Mouse (Mus musculus): ENCODE measurements around the gene Chrm1. TPM values are rescaled to one million over a fixed set of nuclear protein-coding genes. Genes with fewer than 3 reads are reported as not detected.
A peak's percentile ranks its signal among the peaks of the same experiment; 100 is the strongest.

Chrm1 gene
- polyA plus RNA-seq, 1 experiment from 2014 or later = 0.06 TPM

- Histone ChIP-seq H3K4me1 (ENCODE audit: control insufficient read depth, insufficient read depth, low read length) (0 out of 2 replicates have a peak, but pooled peaks cover under 1% of the 10 kb centered on the region), H3K36me3 (replicated peaks; ENCODE audit: control insufficient read depth, insufficient read depth, low read depth, low read length) (peaks cover 12% of the 10 kb centered on the region), H3K27me3 (ENCODE audit: control insufficient read depth, insufficient read depth, low read length) (no peaks in the 10 kb centered on the region), H3K9ac (replicated peaks; ENCODE audit: low read length) (no peak overlapping the region), H3K4me3 (ENCODE audit: low read depth, low read length) (no peak overlapping the region), H3K4me2 (ENCODE audit: low read depth, low read length) (no peak overlapping the region), H3K9me3 (replicated peaks; ENCODE audit: control insufficient read depth, low read length) (no peaks in the 10 kb centered on the region), H3K27ac (replicated peaks; ENCODE audit: low read depth, low read length) (no peak overlapping the region)
- WGBS = 92% methylated on average over 7 of the region's 7 CpGs
- DNase-seq (ENCODE audit: low spot score) = no peak
- ATAC-seq (replicated peaks; ENCODE audit: insufficient number of reproducible peaks, low FRiP score, low TSS enrichment, low read depth) = no peak
Observed at GRCm38 (mm10) chr19:8706930-8707329, 43.3 kb downstream of the Chrm1 start.

GRCm38 (mm10) chr19:8708954-8709353 is 45.4 kb downstream of the Chrm1 start:
- Histone ChIP-seq H3K36me3 (replicated peaks; ENCODE audit: control insufficient read depth, insufficient read depth, low read depth, low read length) (peaks cover 12% of the 10 kb centered on the region), H3K27me3 (ENCODE audit: control insufficient read depth, insufficient read depth, low read length) (no peaks in the 10 kb centered on the region), H3K4me3 (ENCODE audit: low read depth, low read length) (no peak overlapping the region), H3K4me2 (ENCODE audit: low read depth, low read length) (no peak overlapping the region), H3K9me3 (replicated peaks; ENCODE audit: control insufficient read depth, low read length) (no peaks in the 10 kb centered on the region), H3K4me1 (ENCODE audit: control insufficient read depth, insufficient read depth, low read length) (0 out of 2 replicates have a peak, but pooled peaks cover 3% of the 10 kb centered on the region), H3K27ac (replicated peaks; ENCODE audit: low read depth, low read length) (no peak overlapping the region), H3K9ac (replicated peaks; ENCODE audit: low read length) (no peak overlapping the region)
- DNase-seq (ENCODE audit: low spot score) = no peak
- no peak for ATAC-seq (replicated peaks; ENCODE audit: insufficient number of reproducible peaks, low FRiP score, low TSS enrichment, low read depth)
- WGBS = 97% methylated on average over 8 of the region's 8 CpGs

GRCm38 (mm10) chr19:8710057-8710456 is 46.5 kb downstream of the Chrm1 start:
- Histone ChIP-seq H3K27me3 (ENCODE audit: control insufficient read depth, insufficient read depth, low read length) (no peaks in the 10 kb centered on the region), H3K36me3 (replicated peaks; ENCODE audit: control insufficient read depth, insufficient read depth, low read depth, low read length) (peaks cover 12% of the 10 kb centered on the region), H3K27ac (replicated peaks; ENCODE audit: low read depth, low read length) (no peak overlapping the region), H3K9me3 (replicated peaks; ENCODE audit: control insufficient read depth, low read length) (no peaks in the 10 kb centered on the region), H3K4me1 (ENCODE audit: control insufficient read depth, insufficient read depth, low read length) (0 out of 2 replicates have a peak, but pooled peaks cover 3% of the 10 kb centered on the region), H3K9ac (replicated peaks; ENCODE audit: low read length) (no peak overlapping the region), H3K4me2 (ENCODE audit: low read depth, low read length) (no peak overlapping the region), H3K4me3 (ENCODE audit: low read depth, low read length) (no peak overlapping the region)
- ATAC-seq (replicated peaks; ENCODE audit: insufficient number of reproducible peaks, low FRiP score, low TSS enrichment, low read depth) (no peak), DNase-seq (ENCODE audit: low spot score) (no peak)
- 83% methylated on average over 2 of the region's 2 CpGs for WGBS

- Histone ChIP-seq H3K4me1 (ENCODE audit: control insufficient read depth, insufficient read depth, low read length) (0 out of 2 replicates have a peak, but pooled peaks cover 3% of the 10 kb centered on the region), H3K9me3 (replicated peaks; ENCODE audit: control insufficient read depth, low read length) (no peaks in the 10 kb centered on the region), H3K27ac (replicated peaks; ENCODE audit: low read depth, low read length) (no peak overlapping the region), H3K4me2 (ENCODE audit: low read depth, low read length) (peak overlapping the region; percentile 65), H3K27me3 (ENCODE audit: control insufficient read depth, insufficient read depth, low read length) (no peaks in the 10 kb centered on the region), H3K36me3 (replicated peaks; ENCODE audit: control insufficient read depth, insufficient read depth, low read depth, low read length) (peaks cover 12% of the 10 kb centered on the region), H3K4me3 (ENCODE audit: low read depth, low read length) (peak overlapping the region; percentile 80; the same call in 1 of the 2 replicates), H3K9ac (replicated peaks; ENCODE audit: low read length) (peak overlapping the region; percentile 90)
- WGBS = 83% methylated on average over 4 of the region's 4 CpGs
- ATAC-seq (replicated peaks; ENCODE audit: insufficient number of reproducible peaks, low FRiP score, low TSS enrichment, low read depth) (no peak), DNase-seq (ENCODE audit: low spot score) (no peak)
Observed at GRCm38 (mm10) chr19:8711506-8711905, 47.9 kb downstream of the Chrm1 start.

- Histone ChIP-seq H3K27me3 (ENCODE audit: control insufficient read depth, insufficient read depth, low read length) (no peaks in the 10 kb centered on the region), H3K36me3 (replicated peaks; ENCODE audit: control insufficient read depth, insufficient read depth, low read depth, low read length) (peaks cover 12% of the 10 kb centered on the region), H3K9ac (replicated peaks; ENCODE audit: low read length) (peak overlapping the region; percentile 90), H3K27ac (replicated peaks; ENCODE audit: low read depth, low read length) (peak overlapping the region; percentile 83), H3K9me3 (replicated peaks; ENCODE audit: control insufficient read depth, low read length) (no peaks in the 10 kb centered on the region), H3K4me2 (ENCODE audit: low read depth, low read length) (peak overlapping the region; percentile 65), H3K4me1 (ENCODE audit: control insufficient read depth, insufficient read depth, low read length) (0 out of 2 replicates have a peak, but pooled peaks cover 3% of the 10 kb centered on the region), H3K4me3 (ENCODE audit: low read depth, low read length) (peak overlapping the region; percentile 80)
- ATAC-seq (replicated peaks; ENCODE audit: insufficient number of reproducible peaks, low FRiP score, low TSS enrichment, low read depth) = no peak
- 59% methylated on average over 10 of the region's 10 CpGs for WGBS
- no peak for DNase-seq (ENCODE audit: low spot score)
Observed at GRCm38 (mm10) chr19:8711949-8712869, 48.6 kb downstream of the Chrm1 start.

GRCm38 (mm10) chr19:8712870-8713305 is 49.3 kb downstream of the Chrm1 start:
- Histone ChIP-seq H3K36me3 (replicated peaks; ENCODE audit: control insufficient read depth, insufficient read depth, low read depth, low read length) (peaks cover 8% of the 10 kb centered on the region), H3K27ac (replicated peaks; ENCODE audit: low read depth, low read length) (peak overlapping the region; percentile 83), H3K4me3 (ENCODE audit: low read depth, low read length) (peak overlapping the region; percentile 80), H3K27me3 (ENCODE audit: control insufficient read depth, insufficient read depth, low read length) (no peaks in the 10 kb centered on the region), H3K4me1 (ENCODE audit: control insufficient read depth, insufficient read depth, low read length) (0 out of 2 replicates have a peak, but pooled peaks cover 3% of the 10 kb centered on the region), H3K4me2 (ENCODE audit: low read depth, low read length) (peak overlapping the region; percentile 65), H3K9ac (replicated peaks; ENCODE audit: low read length) (peak overlapping the region; percentile 90), H3K9me3 (replicated peaks; ENCODE audit: control insufficient read depth, low read length) (no peaks in the 10 kb centered on the region)
- DNase-seq (ENCODE audit: low spot score) (peak; percentile 89), ATAC-seq (replicated peaks; ENCODE audit: insufficient number of reproducible peaks, low FRiP score, low TSS enrichment, low read depth) (peak; percentile 65)
- under 1% methylated on average over 13 of the region's 13 CpGs for WGBS

- WGBS = under 1% methylated on average over 50 of the region's 51 CpGs
Observed at GRCm38 (mm10) chr19:8713306-8713996, 49.9 kb downstream of the Chrm1 start.

More at GRCm38 (mm10) chr19:8713306-8713996, 49.9 kb downstream of the Chrm1 start:
- 0 out of 2 replicates have a peak, but pooled peaks cover 3% of the 10 kb centered on the region for H3K4me1 ChIP-seq (ENCODE audit: control insufficient read depth, insufficient read depth, low read length)
- no peaks in the 10 kb centered on the region for H3K9me3 ChIP-seq (replicated peaks; ENCODE audit: control insufficient read depth, low read length)
- H3K4me3 ChIP-seq (ENCODE audit: low read depth, low read length) = peak overlapping the region; percentile 80
- H3K36me3 ChIP-seq (replicated peaks; ENCODE audit: control insufficient read depth, insufficient read depth, low read depth, low read length) = peaks cover 7% of the 10 kb centered on the region
- peak overlapping the region; percentile 65 for H3K4me2 ChIP-seq (ENCODE audit: low read depth, low read length)
- no peaks in the 10 kb centered on the region for H3K27me3 ChIP-seq (ENCODE audit: control insufficient read depth, insufficient read depth, low read length)
- DNase-seq (ENCODE audit: low spot score) = peak; percentile 90
- peak overlapping the region; percentile 90 for H3K9ac ChIP-seq (replicated peaks; ENCODE audit: low read length)
- peak overlapping the region; percentile 83 for H3K27ac ChIP-seq (replicated peaks; ENCODE audit: low read depth, low read length)
- peak; percentile 94 for ATAC-seq (replicated peaks; ENCODE audit: insufficient number of reproducible peaks, low FRiP score, low TSS enrichment, low read depth)

All from embryonic facial prominence, embryonic 11.5 days (tissue).